Comparison of ENCODE assay signal across 7 mouse cellular contexts in the genomic region with DNA sequence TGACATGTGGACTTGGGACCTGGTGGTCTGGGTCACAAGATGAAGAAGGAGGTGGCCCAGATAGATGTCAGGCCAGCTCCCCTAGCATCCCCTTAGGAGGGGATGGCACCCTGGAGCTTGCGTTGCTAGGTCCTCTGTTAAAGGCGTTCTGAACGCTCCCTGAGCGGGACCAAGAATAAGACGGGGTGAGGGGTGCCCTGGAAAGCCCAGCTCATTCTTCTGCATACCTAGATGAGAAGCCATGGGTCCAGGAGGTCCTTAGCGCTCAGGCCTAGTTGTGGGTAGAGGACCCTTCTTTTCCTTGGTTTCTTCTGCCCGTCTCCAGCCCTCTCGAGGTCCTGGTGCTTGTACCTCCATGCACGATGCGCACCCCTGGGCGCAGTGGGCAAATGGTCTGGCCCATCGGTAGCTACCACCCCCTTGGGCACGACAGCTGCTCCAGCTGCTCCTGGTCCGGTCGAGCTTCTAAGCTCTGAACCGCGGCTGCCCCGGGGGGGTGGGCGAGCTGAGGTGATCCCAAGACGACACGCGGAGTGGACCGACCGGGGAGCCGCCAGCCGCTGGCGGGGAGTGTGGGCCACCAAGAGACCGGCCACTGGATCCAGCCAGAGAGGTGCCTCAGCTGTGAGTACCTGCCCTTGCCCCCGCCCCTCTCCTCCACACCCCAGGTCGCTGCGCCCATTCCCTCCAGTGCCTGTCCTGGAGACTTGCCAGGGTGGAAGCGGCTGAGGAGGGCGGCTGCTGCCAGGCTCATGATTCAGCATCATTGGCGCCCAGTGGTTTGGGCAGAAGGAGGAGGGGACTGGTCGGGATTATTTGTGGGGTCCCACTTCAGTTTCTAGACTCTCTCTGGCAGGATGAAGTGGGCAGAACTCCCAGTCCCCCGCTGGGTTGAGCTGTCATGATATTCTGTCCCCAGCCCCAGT. TPM values are rescaled to one million over a fixed set of nuclear protein-coding genes. Genes with fewer than 3 reads are reported as not detected.
DNase-seq lines count a peak whose midpoint lies in the region; ATAC-seq and TF ChIP-seq lines count a peak whose summit lies in the region.

Gene Ttll7 (plus strand): TSS at position 402 of the 926 bp plus-strand sequence.

- no peaks in the 10 kb centered on the region for H3K27me3 ChIP-seq in embryonic facial prominence, embryonic 11.5 days (ENCODE audit: control insufficient read depth, insufficient read depth, low read length)
- H3K27me3 ChIP-seq in intestine, embryonic 15.5 days (replicated peaks) = no peaks in the 10 kb centered on the region

- no peaks in the 10 kb centered on the region for H3K9me3 ChIP-seq in embryonic facial prominence, embryonic 11.5 days (replicated peaks; ENCODE audit: control insufficient read depth, low read length)
- H3K9me3 ChIP-seq in intestine, embryonic 15.5 days = no peaks in the 10 kb centered on the region

- no peak within 1 kb of the TSS for H3K27ac ChIP-seq in bone marrow macrophage, adult 2 months (ENCODE audit: insufficient read depth, low read depth, low read length)
- no peak within 1 kb of the TSS for H3K27ac ChIP-seq in embryonic facial prominence, embryonic 11.5 days (replicated peaks; ENCODE audit: low read depth, low read length)
- no peak within 1 kb of the TSS for H3K27ac ChIP-seq in intestine, embryonic 15.5 days

- TF ChIP-seq CTCF in bone marrow macrophage, adult 2 months (IDR thresholded peaks at IDR 0.05; ENCODE audit: low read depth, low read length) = no peak

- no peak for TF ChIP-seq POLR2A in bone marrow macrophage, adult 2 months (IDR thresholded peaks at IDR 0.05; ENCODE audit: borderline replicate concordance, low read depth, low read length)

- H3K9ac ChIP-seq in embryonic facial prominence, embryonic 11.5 days (replicated peaks; ENCODE audit: low read length) = peak within 1 kb of the TSS; percentile 54
- H3K9ac ChIP-seq in intestine, embryonic 15.5 days = peak within 1 kb of the TSS; percentile 54

- no peaks in the 10 kb centered on the region for H3K4me1 ChIP-seq in bone marrow macrophage, adult 2 months (ENCODE audit: control insufficient read depth, insufficient read depth, low read length)
- no peaks in the 10 kb centered on the region for H3K4me1 ChIP-seq in embryonic facial prominence, embryonic 11.5 days (ENCODE audit: control insufficient read depth, insufficient read depth, low read length)
- H3K4me1 ChIP-seq in intestine, embryonic 15.5 days (replicated peaks) = no peaks in the 10 kb centered on the region

- peak within 1 kb of the TSS; percentile 44 for H3K4me3 ChIP-seq in bone marrow macrophage, adult 2 months (ENCODE audit: insufficient read depth, low read length)
- H3K4me3 ChIP-seq in embryonic facial prominence, embryonic 11.5 days (ENCODE audit: low read depth, low read length) = peak within 1 kb of the TSS; percentile 56
- H3K4me3 ChIP-seq in intestine, embryonic 15.5 days (replicated peaks) = peak within 1 kb of the TSS; percentile 57

- peak within 1 kb of the TSS; percentile 89 for H3K4me2 ChIP-seq in embryonic facial prominence, embryonic 11.5 days (ENCODE audit: low read depth, low read length)
- peak within 1 kb of the TSS; percentile 76 for H3K4me2 ChIP-seq in intestine, embryonic 15.5 days (replicated peaks)

- no peaks in the 10 kb centered on the region for H3K36me3 ChIP-seq in embryonic facial prominence, embryonic 11.5 days (replicated peaks; ENCODE audit: control insufficient read depth, insufficient read depth, low read depth, low read length)
- no peaks in the 10 kb centered on the region for H3K36me3 ChIP-seq in intestine, embryonic 15.5 days

- DNase-seq in embryonic facial prominence, embryonic 11.5 days (ENCODE audit: low spot score) = peak; percentile 88
- peak; percentile 39 to 80 for DNase-seq in gastrocnemius, postnatal 4 days (ENCODE audit: low spot score in 2 of 2)
- peak; percentile 68 to 90 for DNase-seq in left cerebral cortex, adult 9 months (ENCODE audit: low spot score in 2 of 2)
- DNase-seq in right cerebral cortex, postnatal 14 days = peak; percentile 85

- peak; percentile 95 for ATAC-seq in embryonic facial prominence, embryonic 11.5 days (replicated peaks; ENCODE audit: insufficient number of reproducible peaks, low FRiP score, low TSS enrichment, low read depth)
- peak; percentile 100 for ATAC-seq in intestine, embryonic 15.5 days
- peak; percentile 66; the same call in 1 of the 2 replicates for ATAC-seq in megakaryocyte, adult 5-6 weeks (ENCODE audit: poor library complexity, severe bottlenecking)

- WGBS in embryonic facial prominence, embryonic 11.5 days = 1% methylated on average over 35 of the region's 36 CpGs
- WGBS in intestine, embryonic 15.5 days = under 1% methylated on average over 36 of the region's 36 CpGs

RNA-seq across cellular contexts. Expression of gene Ttll7, which starts in this region (rescaled TPM):
- polyA plus RNA-seq in bone marrow macrophage, adult 2 months (2012; ENCODE audit: insufficient read depth, insufficient read length, missing spikeins) = not detected in 2 replicates
- 7.3 and 7.6 TPM in 2 replicates for polyA plus RNA-seq in embryonic facial prominence, embryonic 11.5 days (2014; fragmentation: Nextera tagmentation; extraction: Ambion mirVana)
- 1 to 10 TPM; 7.7 to 9.2 TPM for total RNA-seq in gastrocnemius, postnatal 4 days (2021)
- polyA plus RNA-seq in intestine, embryonic 15.5 days (2015; fragmentation: Nextera tagmentation; extraction: Ambion mirVana) = 1.5 and 1.6 TPM in 2 replicates
- not detected in 2 replicates for total RNA-seq in megakaryocyte, adult 5-6 weeks (2015)
- 0.15 TPM in 1 of 2 replicates, not detected in the other for total RNA-seq in megakaryocyte, adult 5-6 weeks (2017)

Comparison
In these comparisons a context has a peak if more than half of its experiments do, and no peak if none do; other contexts are left out.
1. RNA of gene Ttll7 (total RNA-seq): 7.7 to 9.2 TPM in gastrocnemius, postnatal 4 days; 0.15 TPM in megakaryocyte, adult 5-6 weeks; every median in the first group is over 4 times any median in the second.
2. Peak in ATAC-seq in megakaryocyte, adult 5-6 weeks; RNA of the gene not detected or under 1 TPM.
3. Peak in every context shown above with its lines, with median percentiles within 50 percentile points of each other: H3K4me3 ChIP-seq, ATAC-seq and DNase-seq.